Mouse (Mus musculus): ENCODE measurements around the gene Mau2.

Gene Mau2

GRCm38 (mm10) chr8:69973442-69974161, 68.9 kb downstream of the Mau2 start:
- DNase-seq (ENCODE audit: low read depth): no peak

DNA sequence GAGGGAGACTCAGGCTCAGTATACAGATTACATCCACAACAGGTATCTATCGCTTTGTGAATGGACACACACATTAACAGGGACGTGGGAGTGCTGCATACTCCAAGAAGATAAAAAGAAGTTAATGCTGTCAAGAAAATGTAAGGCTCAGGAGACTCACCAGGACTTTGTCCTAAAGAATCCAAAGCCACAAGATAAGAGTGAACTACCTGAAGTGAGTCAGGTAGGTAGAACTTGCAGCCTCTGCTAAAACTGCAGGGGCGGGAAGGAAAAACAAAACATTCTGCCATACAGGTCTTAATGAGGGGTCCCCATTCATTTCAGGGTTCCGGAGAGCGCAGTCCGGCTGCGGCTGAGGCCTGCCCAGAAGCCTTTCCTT, 69.5 kb downstream of the Mau2 start:
- DNase-seq (ENCODE audit: low read depth): no peak

- no peak for DNase-seq (ENCODE audit: low read depth)
Measured at GRCm38 (mm10) chr8:69970880-69971279, 71.7 kb downstream of the Mau2 start.

GRCm38 (mm10) chr8:69967291-69967933, 75.1 kb downstream of the Mau2 start:
- no peak for DNase-seq (ENCODE audit: low read depth)
